Mouse (Mus musculus) lung, adult 2 months (tissue): Measurements from ENCODE around the gene Fam160b1.

ENCODE experiments used
- CTCF ChIP-seq: fragments of 200-500 bp; IDR thresholded peaks from 2 replicates; pipeline ENCODE4 v1.5.1; 2011; ENCODE audit warnings: mild to moderate bottlenecking, low read length, control low read depth; ENCODE audit not compliant: insufficient read depth
- POLR2A ChIP-seq: fragments of 200-500 bp; IDR thresholded peaks from 2 replicates; pipeline ENCODE4 v1.6.1; 2011; ENCODE audit warnings: low read depth, mild to moderate bottlenecking, control low read depth, low read length, borderline replicate concordance; ENCODE audit errors: extremely low read depth

DNA sequence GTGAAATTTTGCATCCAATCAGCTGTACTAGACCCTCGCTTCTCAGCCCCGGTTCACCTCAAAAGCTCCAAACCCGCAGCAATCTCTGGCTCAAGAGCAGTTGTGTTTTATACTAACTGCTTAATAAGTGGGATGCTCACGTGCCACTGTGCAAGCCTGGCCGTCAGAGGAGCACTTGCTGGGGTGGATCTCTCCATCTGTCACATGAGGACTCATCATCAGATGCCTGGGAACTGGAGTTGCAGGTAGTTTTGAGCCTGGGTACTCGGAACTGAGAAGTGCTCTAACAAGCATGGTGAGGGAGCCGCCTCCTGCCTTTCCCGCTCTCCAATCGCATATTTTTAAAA lies 44.0 kb downstream of the Fam160b1 start:
- TF ChIP-seq CTCF (no peak), POLR2A (no peak)
